In genomic region chr3:103182821-103183220, GRCm38 (mm10) we compare ENCODE assay signal across 26 mouse cellular contexts. TPM values are rescaled to one million over a fixed set of nuclear protein-coding genes. Genes with fewer than 3 reads are reported as not detected.
DNase-seq lines count a peak whose midpoint lies in the region; ATAC-seq and TF ChIP-seq lines count a peak whose summit lies in the region.
"Had no signal": no experiment of that assay in that cellular context is flagged by ENCODE, and none has a peak within 500 bp of the region (broad histone marks: within the 10 kb centered on the region; RNA-seq: fewer than 3 reads in every experiment).

No protein-coding gene starts in this region.

- no peak overlapping the region for H3K4me2 ChIP-seq in midbrain, postnatal 0 days (ENCODE audit: low read depth, low read length, poor library complexity, severe bottlenecking)
- H3K4me2 ChIP-seq: embryonic facial prominence, embryonic 13.5 days; embryonic facial prominence, embryonic 15.5 days; forebrain, embryonic 12.5 days had no signal

- H3K9ac ChIP-seq in ES-Bruce4 (ENCODE audit: low read depth, poor library complexity, severe bottlenecking), result no peak overlapping the region
- H3K9ac ChIP-seq in midbrain, postnatal 0 days (replicated peaks; ENCODE audit: low read length, poor library complexity, severe bottlenecking), result no peak overlapping the region
- H3K9ac ChIP-seq: embryonic facial prominence, embryonic 13.5 days; embryonic facial prominence, embryonic 15.5 days; forebrain, embryonic 12.5 days had no signal

- TF ChIP-seq EP300 in ES-Bruce4 (IDR thresholded peaks at IDR 0.05; ENCODE audit: insufficient read depth, low read depth, low read length), result no peak

- no peaks in the 10 kb centered on the region for H3K9me3 ChIP-seq in ES-Bruce4 (replicated peaks; ENCODE audit: control insufficient read depth, insufficient read depth, low read length, poor library complexity, severe bottlenecking)
- no peaks in the 10 kb centered on the region for H3K9me3 ChIP-seq in midbrain, postnatal 0 days (ENCODE audit: low read length)
- H3K9me3 ChIP-seq: embryonic facial prominence, embryonic 13.5 days; embryonic facial prominence, embryonic 15.5 days; forebrain, embryonic 10.5 days; forebrain, embryonic 12.5 days; G1E had no signal

- peak overlapping the region; percentile 63 for H3K27ac ChIP-seq in testis, adult 2 months (ENCODE audit: control insufficient read depth, insufficient read depth, low read depth, low read length)
- no peak overlapping the region for H3K27ac ChIP-seq in ES-Bruce4 (ENCODE audit: insufficient read depth, low read length)
- no peak overlapping the region for H3K27ac ChIP-seq in midbrain, postnatal 0 days (ENCODE audit: low read depth, low read length)
- H3K27ac ChIP-seq: embryonic facial prominence, embryonic 13.5 days; embryonic facial prominence, embryonic 15.5 days; forebrain, embryonic 10.5 days; forebrain, embryonic 12.5 days had no signal

- intact Hi-C loops in gastrocnemius, postnatal 14 days (cut with DNase I; ENCODE audit: low total_unique reads), result no loop called here

- no peak for TF ChIP-seq POLR2A in testis, adult 2 months (IDR thresholded peaks at IDR 0.05; ENCODE audit: control insufficient read depth, low read depth, low read length)
- TF ChIP-seq POLR2A in ES-Bruce4 (IDR thresholded peaks at IDR 0.05; ENCODE audit: insufficient read depth, low read length), result no peak

- H3K4me1 ChIP-seq in testis, adult 2 months (ENCODE audit: control insufficient read depth, insufficient read depth, low read length), result peaks cover 6% of the 10 kb centered on the region
- no peaks in the 10 kb centered on the region for H3K4me1 ChIP-seq in ES-Bruce4 (ENCODE audit: control insufficient read depth, insufficient read depth, low read length)
- no peaks in the 10 kb centered on the region for H3K4me1 ChIP-seq in midbrain, postnatal 0 days (ENCODE audit: insufficient read depth, low read length)
- H3K4me1 ChIP-seq: embryonic facial prominence, embryonic 13.5 days; embryonic facial prominence, embryonic 15.5 days; forebrain, embryonic 10.5 days; forebrain, embryonic 12.5 days had no signal

- no peaks in the 10 kb centered on the region for H3K27me3 ChIP-seq in testis, adult 2 months (ENCODE audit: control insufficient read depth, insufficient read depth, low read length)
- H3K27me3 ChIP-seq in ES-Bruce4 (ENCODE audit: control insufficient read depth, insufficient read depth, low read length, poor library complexity, severe bottlenecking), result no peaks in the 10 kb centered on the region
- H3K27me3 ChIP-seq in midbrain, postnatal 0 days (ENCODE audit: insufficient read depth, low read length), result no peaks in the 10 kb centered on the region
- H3K27me3 ChIP-seq: embryonic facial prominence, embryonic 13.5 days; embryonic facial prominence, embryonic 15.5 days; forebrain, embryonic 12.5 days; Patski had no signal

- no peaks in the 10 kb centered on the region for H3K36me3 ChIP-seq in testis, adult 2 months (ENCODE audit: control insufficient read depth, insufficient read depth, low read length)
- peaks cover 6% of the 10 kb centered on the region for H3K36me3 ChIP-seq in ES-Bruce4 (ENCODE audit: control insufficient read depth, insufficient read depth, low read length, poor library complexity, severe bottlenecking)
- peaks cover 12% of the 10 kb centered on the region for H3K36me3 ChIP-seq in midbrain, postnatal 0 days (ENCODE audit: insufficient read depth, low read length)

- no peak for DNase-seq in testis, postnatal 14 days (ENCODE audit: low spot score)
- DNase-seq in R1 (ENCODE audit: low read depth, low spot score), result peak; percentile 56
- no peak for DNase-seq in adrenal gland, adult 8-10 months
- no peak for DNase-seq in midbrain, postnatal 0 days (ENCODE audit: low spot score)
- no peak for DNase-seq in gastrocnemius, postnatal 14 days
- DNase-seq: adrenal gland, postnatal 10 days; adrenal gland, postnatal 25 days; cerebellum, adult 11 months; cerebellum, adult 18-20 months; cerebellum, adult 8-10 months; cerebellum, adult 9-11 months; cerebellum, postnatal 14 days; cerebellum, postnatal 36 days; embryo, embryonic 11 days had no signal

- peak overlapping the region; percentile 44 for H3K4me3 ChIP-seq in testis, adult 2 months (ENCODE audit: control insufficient read depth, low read depth, low read length)
- H3K4me3 ChIP-seq in ES-Bruce4 (ENCODE audit: low read depth, low read length), result peak overlapping the region; percentile 42
- H3K4me3 ChIP-seq in midbrain, postnatal 0 days (ENCODE audit: low read depth, low read length), result no peak overlapping the region
- H3K4me3 ChIP-seq: embryonic facial prominence, embryonic 13.5 days; embryonic facial prominence, embryonic 15.5 days; erythroblast, embryonic 14.5 days; forebrain, embryonic 10.5 days; forebrain, embryonic 12.5 days had no signal

- no peak for TF ChIP-seq CTCF in testis, adult 2 months (IDR thresholded peaks at IDR 0.05; ENCODE audit: control insufficient read depth, insufficient read depth, insufficient replicate concordance, low read depth, low read length)
- TF ChIP-seq CTCF in ES-Bruce4 (IDR thresholded peaks at IDR 0.05; ENCODE audit: low read depth, low read length), result no peak
- TF ChIP-seq CTCF in midbrain, postnatal 0 days (IDR thresholded peaks at IDR 0.05), result no peak

- ATAC-seq in midbrain, postnatal 0 days (ENCODE audit: low FRiP score), result no peak
- ATAC-seq: activated CD4-positive, CD25-positive, alpha-beta regulatory T cell, adult 4 months; forebrain, embryonic 14.5 days; forebrain, embryonic 16.5 days; Patski had no signal

- 79% methylated on average over 14 of the region's 14 CpGs for WGBS in midbrain, postnatal 0 days

RNA-seq across cellular contexts. Expression of gene Bcas2, which starts 11.4 kb away (rescaled TPM):
- 72.6 and 82.1 TPM in 2 replicates for polyA plus RNA-seq in testis, adult 2 months (2012; rRNA removed)
- 186 and 192 TPM in 2 replicates for polyA plus RNA-seq in ES-Bruce4 (2011; ENCODE audit: insufficient read depth, insufficient read length, low read depth, missing spikeins)
- total RNA-seq in adrenal gland, adult 8-10 months (2022), result 10 to 100 TPM; 52.7 to 73.4 (median 60.4) TPM
- total RNA-seq in midbrain, postnatal 0 days (2014; rRNA removed), result 90.7 and 103 TPM in 2 replicates
- polyA plus RNA-seq in midbrain, postnatal 0 days (2015; fragmentation: Nextera tagmentation; extraction: Ambion mirVana), result 220 and 234 TPM in 2 replicates
- 10 to 100 TPM; 40.3 to 47.4 TPM for total RNA-seq in gastrocnemius, postnatal 14 days (2021)
